Mouse (Mus musculus) myocyte (in vitro differentiated cells): ENCODE data around the gene Aig1. TPM values are rescaled to one million over a fixed set of nuclear protein-coding genes. Genes with fewer than 3 reads are reported as not detected.

Source experiments
- H3K27me3 ChIP-seq: one replicate; pipeline ENCODE4 v1.6.1; 2011; ENCODE audit not compliant: control insufficient read depth, insufficient read depth, insufficient read length
- H3K36me3 ChIP-seq: one replicate; pipeline ENCODE4 v1.6.1; 2011; ENCODE audit not compliant: control insufficient read depth, insufficient read depth
- H3K4me2 ChIP-seq: one replicate; pipeline ENCODE4 v1.6.1; 2011; ENCODE audit warnings: low read depth, control low read depth
- H3K4me3 ChIP-seq: one replicate; pipeline ENCODE4 v1.5.1; 2011; ENCODE audit warnings: mild to moderate bottlenecking, control low read depth, moderate library complexity
- H3K79me2 ChIP-seq: one replicate; pipeline ENCODE4 v1.6.1; 2011; ENCODE audit not compliant: control insufficient read depth, insufficient read depth
- H3ac ChIP-seq: one replicate; pipeline ENCODE4 v1.6.1; 2011; ENCODE audit not compliant: control insufficient read depth, insufficient read length
- CEBPB ChIP-seq: IDR thresholded peaks from 2 replicates; pipeline ENCODE4 v1.6.1; 2011; ENCODE audit warnings: mild to moderate bottlenecking, moderate library complexity; ENCODE audit not compliant: poor library complexity, insufficient read depth, severe bottlenecking
- E2F4 ChIP-seq: IDR thresholded peaks from one replicate; pipeline ENCODE4 v1.6.1; 2011; ENCODE audit warnings: mild to moderate bottlenecking, control low read depth, moderate library complexity; ENCODE audit not compliant: insufficient read depth
- MAX ChIP-seq: IDR thresholded peaks from one replicate; pipeline ENCODE4 v1.6.1; 2011; ENCODE audit warnings: low read depth, mild to moderate bottlenecking, control low read depth
- MYOD1 ChIP-seq, 3 experiments: IDR thresholded peaks; one replicate each; pipeline ENCODE4 v1.6.1; 2011; ENCODE audit warnings: control low read depth in 2 of 3, low read depth in 2 of 3, mild to moderate bottlenecking in 2 of 3, moderate library complexity in 1 of 3; ENCODE audit not compliant: insufficient read length in 2 of 3, control insufficient read depth in 1 of 3
- MYOG ChIP-seq, 3 experiments: IDR thresholded peaks; one replicate each; pipeline ENCODE4 v1.6.1; 2011; ENCODE audit warnings: control low read depth in 2 of 3, low read depth in 2 of 3, mild to moderate bottlenecking in 2 of 3; ENCODE audit not compliant: insufficient read length in 2 of 3, control insufficient read depth in 1 of 3, insufficient read depth in 1 of 3
- POLR2A ChIP-seq: IDR thresholded peaks from one replicate; pipeline ENCODE4 v1.6.1; 2011; ENCODE audit warnings: low read depth, mild to moderate bottlenecking, control low read depth, moderate library complexity; ENCODE audit not compliant: insufficient read length
- POLR2AphosphoS2 ChIP-seq: IDR thresholded peaks from one replicate; pipeline ENCODE4 v1.6.1; 2011; ENCODE audit warnings: low read depth, control low read depth; ENCODE audit not compliant: insufficient read length
- REST ChIP-seq: IDR thresholded peaks from one replicate; pipeline ENCODE4 v1.6.1; 2011; ENCODE audit warnings: mild to moderate bottlenecking, control low read depth, moderate library complexity; ENCODE audit not compliant: insufficient read depth, insufficient read length
- SRF ChIP-seq: IDR thresholded peaks from one replicate; pipeline ENCODE4 v1.6.1; 2011; ENCODE audit warnings: low read depth; ENCODE audit not compliant: control insufficient read depth, insufficient read length
- TCF12 ChIP-seq: IDR thresholded peaks from one replicate; pipeline ENCODE4 v1.6.1; 2011; ENCODE audit warnings: mild to moderate bottlenecking, control low read depth; ENCODE audit not compliant: poor library complexity, insufficient read depth, severe bottlenecking
- TCF3 ChIP-seq: IDR thresholded peaks from one replicate; pipeline ENCODE4 v1.6.1; 2011; ENCODE audit warnings: low read depth, control low read depth; ENCODE audit not compliant: insufficient read length
- USF1 ChIP-seq: IDR thresholded peaks from one replicate; pipeline ENCODE4 v1.6.1; 2011; ENCODE audit warnings: low read depth, mild to moderate bottlenecking, control low read depth, moderate library complexity
- polyA plus RNA-seq: library from polyadenylated mRNA; unstranded; fragments of >200 nt; fragmentation: generic; extraction: Trizol; gene quantifications from one replicate; pipeline ENCODE4 v1.2.1, GENCODE M21; 2012; ENCODE audit warnings: missing spikeins

The Aig1 gene
- polyA plus RNA-seq, 1 experiment: 31.3 TPM

- Histone ChIP-seq H3K36me3 (no peaks in the 10 kb centered on the region), H3K4me3 (no peak overlapping the region), H3ac (no peak overlapping the region), H3K4me2 (no peak overlapping the region), H3K79me2 (no peaks in the 10 kb centered on the region), H3K27me3 (no peaks in the 10 kb centered on the region)
- no peak for TF ChIP-seq SRF
- TF ChIP-seq E2F4: no peak
- no peak for TF ChIP-seq MAX
- TF ChIP-seq TCF3: no peak
- no peak for TF ChIP-seq POLR2A
- no peak for TF ChIP-seq USF1
- TF ChIP-seq MYOD1 (IDR thresholded peaks at IDR 0.05; ENCODE audit: control insufficient read depth in 1 of 3, insufficient read length in 2 of 3, low read depth in 2 of 3): no peak
- no peak for TF ChIP-seq REST
- no peak for TF ChIP-seq MYOG (IDR thresholded peaks at IDR 0.05; ENCODE audit: control insufficient read depth in 1 of 3, insufficient read depth in 1 of 3, insufficient read length in 2 of 3, low read depth in 2 of 3)
- no peak for TF ChIP-seq CEBPB
Observed at GRCm38 (mm10) chr10:13715584-13715983, 153.2 kb downstream of the Aig1 start.

DNA sequence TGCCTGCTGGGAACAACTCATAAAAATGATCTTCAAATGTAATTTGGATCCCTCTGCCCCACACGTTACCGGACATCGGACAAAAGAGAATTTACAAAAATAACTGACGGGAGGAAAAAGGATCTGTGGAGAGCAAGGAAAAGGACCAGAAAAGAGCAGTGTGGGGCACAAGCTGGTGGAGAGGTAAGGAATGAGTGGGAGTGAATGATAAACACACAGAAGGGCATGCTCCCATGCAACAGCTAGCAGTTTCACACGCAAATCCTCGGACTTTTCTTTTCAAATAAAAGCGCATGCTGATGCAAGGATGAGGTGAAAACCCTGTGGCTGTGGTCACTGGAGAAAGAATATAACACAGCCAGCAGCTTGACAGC, 153.9 kb downstream of the Aig1 start:
- Histone ChIP-seq H3K4me2 (no peak overlapping the region), H3K79me2 (no peaks in the 10 kb centered on the region)
- TF ChIP-seq POLR2A (no peak), SRF (no peak), REST (no peak), MAX (no peak), POLR2AphosphoS2 (no peak), CEBPB (no peak), E2F4 (no peak), TCF12 (no peak), MYOD1 (IDR thresholded peaks at IDR 0.05; ENCODE audit: control insufficient read depth in 1 of 3, insufficient read length in 2 of 3, low read depth in 2 of 3) (no peak), USF1 (no peak), MYOG (IDR thresholded peaks at IDR 0.05; ENCODE audit: control insufficient read depth in 1 of 3, insufficient read depth in 1 of 3, insufficient read length in 2 of 3, low read depth in 2 of 3) (no peak)

GRCm38 (mm10) chr10:13714199-13714919, 154.4 kb downstream of the Aig1 start:
- Histone ChIP-seq H3K79me2 (no peaks in the 10 kb centered on the region), H3ac (no peak overlapping the region), H3K36me3 (no peaks in the 10 kb centered on the region), H3K4me2 (no peak overlapping the region), H3K27me3 (no peaks in the 10 kb centered on the region), H3K4me3 (no peak overlapping the region)
- TF ChIP-seq MYOD1 (IDR thresholded peaks at IDR 0.05; ENCODE audit: control insufficient read depth in 1 of 3, insufficient read length in 2 of 3, low read depth in 2 of 3) (no peak), TCF3 (no peak), POLR2AphosphoS2 (no peak), SRF (no peak), E2F4 (no peak), MYOG (IDR thresholded peaks at IDR 0.05; ENCODE audit: control insufficient read depth in 1 of 3, insufficient read depth in 1 of 3, insufficient read length in 2 of 3, low read depth in 2 of 3) (no peak), POLR2A (no peak), MAX (no peak), TCF12 (no peak), REST (no peak), USF1 (no peak), CEBPB (no peak)

More for the DNA sequence above, 153.9 kb downstream of the Aig1 start:
- Histone ChIP-seq H3K4me3 (no peak overlapping the region), H3K27me3 (no peaks in the 10 kb centered on the region), H3K36me3 (no peaks in the 10 kb centered on the region), H3ac (no peak overlapping the region)

GRCm38 (mm10) chr10:13713711-13714110, 155.1 kb downstream of the Aig1 start:
- H3ac ChIP-seq: no peak overlapping the region
- no peaks in the 10 kb centered on the region for H3K27me3 ChIP-seq
- H3K4me2 ChIP-seq: no peak overlapping the region
- no peaks in the 10 kb centered on the region for H3K79me2 ChIP-seq
- H3K36me3 ChIP-seq: no peaks in the 10 kb centered on the region
- TF ChIP-seq TCF12: no peak
- no peak for TF ChIP-seq SRF
- TF ChIP-seq POLR2AphosphoS2: no peak
- no peak for TF ChIP-seq REST
- no peak for TF ChIP-seq MAX
- no peak for TF ChIP-seq E2F4
- no peak for TF ChIP-seq USF1
- no peak for TF ChIP-seq TCF3
- no peak for TF ChIP-seq POLR2A
- no peak for TF ChIP-seq MYOD1 (IDR thresholded peaks at IDR 0.05; ENCODE audit: control insufficient read depth in 1 of 3, insufficient read length in 2 of 3, low read depth in 2 of 3)
- no peak for TF ChIP-seq CEBPB
- TF ChIP-seq MYOG (IDR thresholded peaks at IDR 0.05; ENCODE audit: control insufficient read depth in 1 of 3, insufficient read depth in 1 of 3, insufficient read length in 2 of 3, low read depth in 2 of 3): no peak
- H3K4me3 ChIP-seq: no peak overlapping the region

DNA sequence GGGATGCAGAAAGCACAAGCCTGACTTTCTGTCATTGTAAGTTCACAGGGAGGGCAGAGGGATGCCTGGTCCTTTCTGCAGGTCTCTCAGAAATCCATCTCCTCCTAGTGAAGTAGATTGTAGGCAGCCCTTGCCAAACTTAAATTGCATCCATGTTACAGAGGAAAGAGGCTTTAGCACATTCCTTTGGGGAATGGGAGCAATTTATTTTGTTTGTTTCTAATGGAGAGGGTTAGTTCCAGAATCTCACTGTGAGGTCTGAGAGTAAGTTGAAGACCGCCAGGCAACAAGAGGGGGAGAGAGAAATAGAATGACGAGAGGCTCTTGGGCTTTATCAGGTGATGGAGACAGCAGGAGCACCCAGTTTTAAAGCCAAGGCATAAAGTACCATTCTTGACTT, 155.7 kb downstream of the Aig1 start:
- TF ChIP-seq POLR2A (no peak), TCF3 (no peak), MAX (no peak), MYOG (IDR thresholded peaks at IDR 0.05; ENCODE audit: control insufficient read depth in 1 of 3, insufficient read depth in 1 of 3, insufficient read length in 2 of 3, low read depth in 2 of 3) (no peak), REST (no peak), E2F4 (no peak), TCF12 (no peak), MYOD1 (IDR thresholded peaks at IDR 0.05; ENCODE audit: control insufficient read depth in 1 of 3, insufficient read length in 2 of 3, low read depth in 2 of 3) (no peak), CEBPB (no peak), SRF (no peak), POLR2AphosphoS2 (no peak), USF1 (no peak)

More for the DNA sequence above, 155.7 kb downstream of the Aig1 start:
- Histone ChIP-seq H3K79me2 (no peaks in the 10 kb centered on the region), H3ac (no peak overlapping the region), H3K4me2 (no peak overlapping the region), H3K27me3 (no peaks in the 10 kb centered on the region), H3K36me3 (no peaks in the 10 kb centered on the region), H3K4me3 (no peak overlapping the region)
